Mouse (Mus musculus) central nervous system, embryonic 11.5 days (tissue): Measurements from ENCODE around the gene Gm8020. TPM values are rescaled to one million over a fixed set of nuclear protein-coding genes. Genes with fewer than 3 reads are reported as not detected.

Experiments used
- polyA plus RNA-seq: library from polyadenylated mRNA; depleted of rRNA; stranded (reverse); fragments of >200 nt; gene quantifications from 2 replicates; pipeline ENCODE4 v1.2.3, GENCODE M21; 2012; rRNA removed

Gm8020 gene
- polyA plus RNA-seq: not detected in 2 replicates

DNA sequence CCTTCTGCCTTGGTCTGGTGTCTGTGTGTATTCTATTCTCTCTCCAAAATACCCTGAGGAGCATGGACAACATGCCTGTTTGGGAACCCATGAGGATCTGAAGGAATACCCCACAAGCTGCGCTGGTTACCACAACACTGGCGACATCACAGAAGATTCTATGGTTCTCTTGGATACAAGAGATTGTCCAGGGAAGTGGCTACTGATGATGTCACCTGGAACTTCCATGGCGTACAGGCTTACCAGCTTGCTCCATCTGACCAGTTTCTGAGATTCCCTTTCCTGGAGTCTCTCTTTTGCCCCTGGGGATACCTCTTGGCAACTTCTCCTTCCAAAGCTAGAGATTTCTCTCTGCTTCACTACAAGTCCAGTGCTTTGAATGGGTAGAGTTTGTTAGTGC is at the start of gene Gm8020:
TSS of gene Gm8020 (minus strand) at position 101 of the 400 bp plus-strand sequence.

GRCm38 (mm10) chr14:42524182-42524581 is 22.0 kb upstream of the Gm8020 start, which contains the start of gene Gm8024:
Gene Gm8024 (minus strand): TSS chr14:42524282.

GRCm38 (mm10) chr14:42463581-42463980 is 38.6 kb downstream of the Gm8020 start, which contains the start of gene Gm8011:
Gene Gm8011 (plus strand): TSS chr14:42463881.

Other genes starting within 250 kb of the Gm8020 start
- gene Gm17026, start 242.3 kb downstream of the Gm8020 start, polyA plus RNA-seq: not detected in 2 replicates
- not detected in 2 replicates for gene Gm9611, start 205.0 kb downstream of the Gm8020 start, polyA plus RNA-seq
- gene Gm7995, start 192.1 kb downstream of the Gm8020 start, polyA plus RNA-seq: not detected in 2 replicates
- gene Gm8005, start 62.7 kb downstream of the Gm8020 start, polyA plus RNA-seq: not detected in 2 replicates
- gene Gm8011, start 38.5 kb downstream of the Gm8020 start, polyA plus RNA-seq: not detected in 2 replicates
- not detected in 2 replicates for gene Gm8024, start 21.9 kb upstream of the Gm8020 start, polyA plus RNA-seq
- gene Gm17124, start 97.5 kb upstream of the Gm8020 start, polyA plus RNA-seq: not detected in 2 replicates
- gene Gm3633, start 139.6 kb upstream of the Gm8020 start, polyA plus RNA-seq: not detected in 2 replicates
- not detected in 2 replicates for gene Gm10378, start 153.6 kb upstream of the Gm8020 start, polyA plus RNA-seq